Mouse (Mus musculus) ES-E14 (cell line): Measurements from ENCODE around the gene Rps17. TPM values are rescaled to one million over a fixed set of nuclear protein-coding genes. Genes with fewer than 3 reads are reported as not detected.

Experiments used
- DNase-seq: peaks from one replicate; pipeline ENCODE4 v3.0.0-alpha.2; 2013; ENCODE audit warnings: low read depth, low spot score
- H3K27ac ChIP-seq: 2 replicates; pipeline ENCODE4 v1.5.1; 2012; ENCODE audit warnings: low read depth, mild to moderate bottlenecking, low read length, moderate library complexity, mixed read lengths; ENCODE audit not compliant: poor library complexity, insufficient read depth, severe bottlenecking
- H3K36me3 ChIP-seq: 2 replicates; pipeline ENCODE4 v1.6.1; 2012; ENCODE audit warnings: mild to moderate bottlenecking, low read length, moderate library complexity, mixed read lengths; ENCODE audit not compliant: control insufficient read depth, poor library complexity, insufficient read depth, severe bottlenecking
- H3K4me1 ChIP-seq, 2 experiments: fragments of 150-350 bp in 1 of 2; sonication (generic) in 1 of 2; 2 replicates each; pipeline ENCODE4 v1.6.1; 2012; ENCODE audit warnings: low read length in 2 of 2, mild to moderate bottlenecking in 1 of 2, mixed read lengths in 1 of 2; ENCODE audit not compliant: control insufficient read depth in 2 of 2, insufficient read depth in 2 of 2, poor library complexity in 1 of 2
- H3K4me3 ChIP-seq, 2 experiments: fragments of 150-350 bp in 1 of 2; sonication (generic) in 1 of 2; 2 replicates each; pipeline ENCODE4 v1.5.1; 2012; ENCODE audit warnings: low read length in 2 of 2, low read depth in 1 of 2, mild to moderate bottlenecking in 1 of 2, mixed read lengths in 1 of 2; ENCODE audit not compliant: insufficient read depth in 1 of 2, poor library complexity in 1 of 2, severe bottlenecking in 1 of 2
- H3K9ac ChIP-seq: 2 replicates; pipeline ENCODE4 v1.6.1; 2012; ENCODE audit warnings: low read depth, mild to moderate bottlenecking, low read length, mixed read lengths; ENCODE audit not compliant: poor library complexity, insufficient read depth, severe bottlenecking
- H3K9me3 ChIP-seq: fragments of 150-350 bp; sonication (generic); 2 replicates; pipeline ENCODE4 v1.6.1; 2012; ENCODE audit warnings: low read depth, mild to moderate bottlenecking, low read length; ENCODE audit not compliant: control insufficient read depth, insufficient read depth
- CHD2 ChIP-seq: IDR thresholded peaks from 2 replicates; pipeline ENCODE4 v1.6.1; 2014; ENCODE audit warnings: mild to moderate bottlenecking, low read depth, low read length, inconsistent platforms
- HCFC1 ChIP-seq: IDR thresholded peaks from 2 replicates; pipeline ENCODE4 v1.6.1; 2012; ENCODE audit warnings: low read length, inconsistent platforms, borderline replicate concordance; ENCODE audit not compliant: insufficient read depth
- MAFK ChIP-seq: IDR thresholded peaks from 2 replicates; pipeline ENCODE4 v1.6.1; 2014; ENCODE audit warnings: mild to moderate bottlenecking, low read depth, low read length, inconsistent platforms; ENCODE audit not compliant: insufficient read depth
- ZC3H11A ChIP-seq: IDR thresholded peaks from 2 replicates; pipeline ENCODE4 v1.6.1; 2012; ENCODE audit warnings: low read depth, mild to moderate bottlenecking, inconsistent platforms, low read length, borderline replicate concordance
- ZNF384 ChIP-seq: IDR thresholded peaks from 2 replicates; pipeline ENCODE4 v1.6.1; 2012; ENCODE audit warnings: low read depth, low read length, inconsistent platforms
- in situ Hi-C, 2 experiments: fragments of 600-800 bp; cut with MboI; formaldehyde crosslinking; loops; one replicate each; pipeline ENCODE4 v1.15.1; 2025; ENCODE audit warnings: low sequenced_read_pairs in 2 of 2, inconsistent platforms in 1 of 2; ENCODE audit not compliant: unreplicated experiment in 2 of 2
- total RNA-seq: library from RNA; depleted of rRNA; stranded (reverse); fragments of 300-350 nt; gene quantifications from 2 replicates; pipeline ENCODE4 v1.2.3, GENCODE M21; 2012

Rps17 gene
- total RNA-seq, 1 experiment, result 3,434 TPM

DNA sequence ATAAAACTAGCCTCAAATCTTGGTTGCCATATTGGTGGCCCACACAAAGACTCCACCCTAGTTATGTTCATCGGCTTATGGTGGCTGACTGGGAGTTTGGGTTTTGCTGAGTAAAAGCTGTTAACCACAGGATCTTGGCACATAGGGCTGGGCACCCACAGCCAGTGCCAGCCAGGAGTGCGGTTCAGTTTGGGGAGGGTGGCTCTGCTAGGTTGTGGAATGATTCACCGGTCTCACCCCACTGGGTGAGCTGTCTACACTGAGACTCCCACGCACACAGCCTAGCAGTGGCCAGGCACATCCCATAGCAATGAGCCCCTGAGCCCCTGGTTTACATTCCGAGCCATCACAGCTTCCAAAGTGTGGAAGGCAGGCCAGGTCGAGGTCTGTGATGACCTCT lies 25.3 kb downstream of the Rps17 start:
- no peak overlapping the region for H3K4me3 ChIP-seq
- no peak overlapping the region for H3K27ac ChIP-seq
- H3K9ac ChIP-seq, result no peak overlapping the region
- TF ChIP-seq CHD2 (no peak), ZC3H11A (no peak), MAFK (no peak), ZNF384 (no peak), HCFC1 (no peak)
- DNase-seq, result no peak
- in situ Hi-C loops, result no loop called here
- H3K9me3 ChIP-seq, result no peaks in the 10 kb centered on the region
- H3K4me1 ChIP-seq, result peaks cover 1 to 9% of the 10 kb centered on the region in 2 experiments; a peak in 1 of 4 replicates
- H3K36me3 ChIP-seq, result peaks cover 2% of the 10 kb centered on the region; the same call in 1 of the 2 replicates

DNA sequence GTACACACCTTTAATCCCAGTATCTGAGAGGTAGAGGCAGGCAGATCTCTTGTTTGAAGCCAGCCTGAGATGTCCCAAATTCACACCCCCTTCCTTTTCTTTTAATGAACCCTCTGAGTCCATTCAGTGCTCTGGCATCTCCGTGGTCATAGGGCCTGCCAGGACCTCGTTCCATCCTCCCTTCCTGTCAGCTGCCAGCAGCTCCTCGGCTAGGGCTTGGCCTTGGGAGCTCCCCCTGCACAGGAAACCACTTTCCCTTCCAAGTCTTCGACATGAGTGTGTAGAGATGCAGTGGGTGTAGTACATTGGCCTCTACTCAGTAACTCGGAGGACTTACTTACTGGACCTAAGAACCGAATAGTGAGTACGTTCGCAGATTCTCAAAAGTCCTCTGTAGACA lies 29.5 kb downstream of the Rps17 start:
- in situ Hi-C loops, result no loop called here
- TF ChIP-seq HCFC1 (no peak), MAFK (no peak), ZNF384 (no peak), CHD2 (no peak), ZC3H11A (no peak)
- no peak for DNase-seq
- Histone ChIP-seq H3K4me3 (no peak overlapping the region), H3K4me1 (peaks cover 0 to under 1% of the 10 kb centered on the region in 2 experiments; a peak in 1 of 4 replicates), H3K9me3 (no peaks in the 10 kb centered on the region), H3K36me3 (no peaks in the 10 kb centered on the region), H3K27ac (no peak overlapping the region), H3K9ac (no peak overlapping the region)

DNA sequence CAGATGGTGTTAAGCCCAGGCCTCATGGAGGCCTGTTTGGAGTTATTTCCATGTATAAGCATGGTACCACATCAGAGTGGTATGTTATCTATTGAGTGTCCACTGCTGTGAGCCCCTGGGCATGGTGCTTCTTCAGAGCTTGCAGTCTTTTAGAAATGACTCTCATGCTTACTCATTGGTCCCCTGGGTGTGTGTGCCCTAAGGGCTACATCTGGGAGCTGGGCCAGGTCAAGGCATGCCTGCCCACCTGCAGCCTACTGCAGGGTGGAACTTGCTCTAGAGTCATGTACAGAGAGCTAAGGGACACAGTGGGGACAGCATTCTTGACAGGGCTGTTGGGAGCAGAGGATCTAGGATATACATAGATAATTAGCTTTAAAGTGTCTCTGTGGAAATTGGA lies 33.5 kb downstream of the Rps17 start:
- no peak for DNase-seq
- no peak overlapping the region for H3K9ac ChIP-seq
- no peaks in the 10 kb centered on the region for H3K9me3 ChIP-seq
- H3K27ac ChIP-seq, result no peak overlapping the region
- no peaks in the 10 kb centered on the region for H3K4me1 ChIP-seq
- H3K4me3 ChIP-seq, result no peak overlapping the region
- no peak for TF ChIP-seq HCFC1
- TF ChIP-seq ZNF384, result no peak
- TF ChIP-seq MAFK, result no peak
- TF ChIP-seq CHD2, result no peak
- no peak for TF ChIP-seq ZC3H11A
- in situ Hi-C loops, result no loop called here
- no peaks in the 10 kb centered on the region for H3K36me3 ChIP-seq

DNA sequence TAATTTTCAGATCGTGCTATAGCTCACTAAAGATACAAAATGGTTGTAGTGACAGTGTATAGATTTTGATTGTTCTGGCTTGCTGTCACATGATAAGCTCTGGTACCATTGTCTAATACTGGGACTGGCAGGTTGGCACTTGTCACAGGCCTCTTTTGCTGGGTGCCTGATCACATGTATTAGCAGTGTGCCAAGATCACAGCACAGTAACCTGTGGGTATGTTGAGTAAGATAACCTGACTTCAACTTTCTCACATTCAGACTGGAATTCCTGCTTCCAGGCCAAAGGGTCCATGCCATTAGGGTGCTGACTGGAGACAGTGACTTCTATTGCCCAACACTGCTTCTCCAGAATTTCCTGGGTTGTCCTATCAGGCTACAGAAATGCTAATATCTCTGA lies 33.9 kb downstream of the Rps17 start:
- H3K4me3 ChIP-seq, result no peak overlapping the region
- H3K36me3 ChIP-seq, result no peaks in the 10 kb centered on the region
- H3K27ac ChIP-seq, result no peak overlapping the region
- no peak overlapping the region for H3K9ac ChIP-seq
- no peak for DNase-seq
- H3K4me1 ChIP-seq, result no peaks in the 10 kb centered on the region
- TF ChIP-seq CHD2, result no peak
- TF ChIP-seq ZNF384, result no peak
- TF ChIP-seq ZC3H11A, result no peak
- no peak for TF ChIP-seq MAFK
- in situ Hi-C loops, result no loop called here
- H3K9me3 ChIP-seq, result no peaks in the 10 kb centered on the region

DNA sequence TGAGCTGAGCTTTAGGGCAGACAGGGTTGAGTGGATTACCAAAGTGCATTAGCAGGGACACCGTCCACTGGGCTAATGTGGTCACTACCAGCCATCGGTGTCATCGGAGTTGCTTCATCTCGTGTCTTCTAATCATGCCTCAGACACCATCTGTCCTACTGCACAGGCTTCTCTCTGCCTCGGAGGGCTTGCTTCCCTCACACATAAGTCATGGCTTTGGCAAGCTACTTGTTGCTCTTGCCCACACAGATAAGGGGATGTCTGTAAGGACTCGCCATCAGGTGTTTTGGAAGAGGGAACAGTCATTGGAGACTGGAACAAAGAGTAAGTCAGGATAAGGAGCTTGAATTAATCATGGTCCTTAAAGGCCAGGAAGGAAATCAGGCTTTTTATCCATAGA lies 35.8 kb downstream of the Rps17 start:
- DNase-seq, result no peak
- no peak overlapping the region for H3K4me3 ChIP-seq
- no peaks in the 10 kb centered on the region for H3K9me3 ChIP-seq
- H3K4me1 ChIP-seq, result no peaks in the 10 kb centered on the region
- no peak overlapping the region for H3K9ac ChIP-seq
- TF ChIP-seq HCFC1 (no peak), ZNF384 (no peak), CHD2 (no peak), ZC3H11A (no peak), MAFK (no peak)
- no peaks in the 10 kb centered on the region for H3K36me3 ChIP-seq
- no peak overlapping the region for H3K27ac ChIP-seq
- in situ Hi-C loops, result no loop called here
